Mouse (Mus musculus): ENCODE results near the gene Nelfcd.

The Nelfcd gene

GRCm38 (mm10) chr2:174437697-174437982 lies 22.0 kb downstream of the Nelfcd start:
- DNase-seq (ENCODE audit: low spot score) = no peak

GRCm38 (mm10) chr2:174438181-174438580 lies 22.6 kb downstream of the Nelfcd start:
- no peak for DNase-seq (ENCODE audit: low spot score)

DNA sequence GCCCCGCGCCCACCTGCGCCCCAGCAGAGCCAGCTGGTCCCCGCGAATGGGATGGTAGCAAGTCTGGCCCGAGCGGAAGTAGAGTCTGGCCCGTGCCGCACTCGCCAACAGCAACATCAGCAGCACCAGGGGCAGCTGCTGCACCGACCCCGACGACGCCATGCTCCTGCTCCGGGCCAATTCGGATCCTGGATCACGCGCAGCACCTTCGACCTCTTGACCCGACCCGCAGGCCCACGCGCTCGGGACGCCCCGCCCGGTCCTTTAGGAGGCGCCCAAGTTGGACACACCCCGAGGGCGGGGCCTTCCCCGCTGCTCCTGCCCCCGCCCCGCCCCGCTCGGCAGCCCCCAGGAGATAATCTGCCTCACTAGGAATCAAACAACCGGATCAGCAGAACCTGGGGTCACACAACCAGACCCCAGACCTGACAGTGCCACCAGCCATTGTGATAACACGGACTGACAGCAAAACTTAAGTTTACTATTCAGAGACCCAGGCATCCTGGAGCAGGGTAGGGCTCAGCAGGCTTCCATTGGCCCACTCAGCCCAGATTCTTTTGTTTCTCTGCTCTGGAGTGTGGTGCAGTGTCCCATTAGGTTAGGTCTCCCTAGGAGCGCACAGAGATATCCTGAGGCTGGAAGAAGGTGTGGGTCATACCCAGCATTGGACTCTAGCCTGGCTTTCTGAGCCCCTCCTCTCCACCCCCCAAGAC lies 23.3 kb downstream of the Nelfcd start, which contains the start of gene Ctsz:
Ctsz (minus strand) TSS at position 303 of the 713 bp plus-strand sequence.
- DNase-seq (ENCODE audit: low spot score) = no peak

DNA sequence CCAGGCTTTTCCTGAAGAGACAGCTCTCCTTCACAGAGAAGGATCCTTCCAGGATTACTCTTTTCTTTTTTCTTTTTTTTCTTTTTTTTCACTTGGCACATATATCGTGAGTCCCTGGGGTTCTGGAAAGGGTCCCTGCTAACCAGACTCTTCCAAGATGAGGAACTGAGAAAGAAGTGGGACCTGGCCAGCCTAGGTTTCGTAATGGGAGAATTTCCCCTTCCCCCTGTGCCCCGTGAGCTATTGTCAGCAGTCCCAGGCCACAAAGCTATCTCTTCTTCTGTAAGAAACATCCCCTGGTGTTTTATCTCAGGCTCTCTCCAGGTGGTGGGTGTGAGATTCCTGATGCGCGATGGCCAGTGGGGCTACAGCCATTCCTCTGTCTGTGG lies 23.8 kb downstream of the Nelfcd start:
- DNase-seq (ENCODE audit: low spot score) = peak; percentile 29

GRCm38 (mm10) chr2:174439961-174440360 lies 24.4 kb downstream of the Nelfcd start:
- no peak for DNase-seq (ENCODE audit: low spot score)

GRCm38 (mm10) chr2:174441898-174442297 lies 26.3 kb downstream of the Nelfcd start:
- DNase-seq (ENCODE audit: low spot score) = no peak

- no peak for DNase-seq (ENCODE audit: low spot score)
Measured at GRCm38 (mm10) chr2:174442460-174442859, 26.9 kb downstream of the Nelfcd start.

- no peak for DNase-seq (ENCODE audit: low spot score)
Measured at GRCm38 (mm10) chr2:174443046-174443445, 27.4 kb downstream of the Nelfcd start.

- no peak for DNase-seq (ENCODE audit: low spot score)
Measured at GRCm38 (mm10) chr2:174444359-174444758, 28.8 kb downstream of the Nelfcd start.

GRCm38 (mm10) chr2:174445018-174445417 lies 29.4 kb downstream of the Nelfcd start:
- DNase-seq (ENCODE audit: low spot score) = no peak

DNA sequence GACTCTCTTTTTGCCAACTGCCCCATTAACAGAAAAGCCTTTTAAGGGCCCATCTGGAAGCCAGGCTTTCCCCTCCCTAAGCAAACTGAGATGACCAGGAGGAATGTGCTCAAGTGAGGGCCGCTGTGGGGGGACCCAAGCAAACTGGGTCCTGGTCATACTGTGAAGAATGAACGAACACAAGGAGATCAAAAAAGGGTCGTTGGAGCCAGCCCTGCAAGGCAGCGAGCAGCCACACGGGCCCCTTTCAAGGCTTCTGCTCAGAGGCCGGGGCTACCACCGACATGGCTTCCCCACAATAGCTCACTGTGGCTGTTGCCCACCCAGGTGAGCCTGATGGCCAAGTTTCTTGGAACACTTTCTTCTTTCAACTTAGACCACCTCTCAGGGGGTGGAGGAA lies 30.9 kb downstream of the Nelfcd start:
- no peak for DNase-seq (ENCODE audit: low spot score)

GRCm38 (mm10) chr2:174446905-174447304 lies 31.3 kb downstream of the Nelfcd start:
- no peak for DNase-seq (ENCODE audit: low spot score)

GRCm38 (mm10) chr2:174448405-174448804 lies 32.8 kb downstream of the Nelfcd start:
- DNase-seq (ENCODE audit: low spot score) = no peak

- no peak for DNase-seq (ENCODE audit: low spot score)
Measured at GRCm38 (mm10) chr2:174450353-174450752, 34.7 kb downstream of the Nelfcd start, which contains the start of gene Tubb1. Tubb1 (plus strand) TSS chr2:174450695.

DNA sequence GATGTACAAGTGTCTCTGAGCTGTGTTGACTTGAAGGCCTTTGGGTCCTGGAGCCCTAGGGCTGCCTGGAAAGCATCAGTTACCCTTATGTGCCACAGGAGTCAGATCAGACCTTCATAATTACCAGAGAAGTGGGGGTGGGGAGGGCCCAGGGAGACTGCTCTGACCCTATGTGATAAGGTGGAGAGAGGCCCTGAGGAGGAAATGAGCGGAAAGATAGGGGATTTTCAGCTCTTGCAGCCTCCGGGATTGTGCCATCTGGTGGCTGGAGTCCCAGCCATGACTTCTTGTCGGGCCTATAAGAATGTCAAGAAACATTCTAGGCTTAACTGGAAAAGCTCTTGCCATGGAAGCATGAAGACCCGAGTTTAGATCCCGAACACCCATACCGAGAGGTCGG lies 38.1 kb downstream of the Nelfcd start:
- DNase-seq (ENCODE audit: low spot score) = no peak

DNA sequence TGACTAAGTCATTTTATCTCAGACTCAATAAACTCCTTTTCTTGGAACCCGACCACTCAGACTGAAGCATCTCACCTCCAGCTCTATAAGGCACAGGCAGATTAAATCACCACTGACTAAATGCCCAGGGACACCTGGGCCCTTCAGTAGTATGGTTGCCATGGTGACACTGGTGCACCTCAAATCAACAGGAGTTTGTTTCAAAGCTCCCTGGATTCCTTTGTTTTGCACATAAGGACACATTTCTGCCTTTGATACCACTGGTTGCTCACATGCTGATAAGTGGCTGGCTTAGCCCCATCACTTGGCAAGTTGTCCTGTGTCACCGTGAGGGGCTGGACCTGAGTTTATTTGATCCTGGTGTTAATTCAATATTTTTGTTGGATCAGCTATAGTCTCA lies 43.8 kb downstream of the Nelfcd start:
- no peak for DNase-seq (ENCODE audit: low spot score)

DNA sequence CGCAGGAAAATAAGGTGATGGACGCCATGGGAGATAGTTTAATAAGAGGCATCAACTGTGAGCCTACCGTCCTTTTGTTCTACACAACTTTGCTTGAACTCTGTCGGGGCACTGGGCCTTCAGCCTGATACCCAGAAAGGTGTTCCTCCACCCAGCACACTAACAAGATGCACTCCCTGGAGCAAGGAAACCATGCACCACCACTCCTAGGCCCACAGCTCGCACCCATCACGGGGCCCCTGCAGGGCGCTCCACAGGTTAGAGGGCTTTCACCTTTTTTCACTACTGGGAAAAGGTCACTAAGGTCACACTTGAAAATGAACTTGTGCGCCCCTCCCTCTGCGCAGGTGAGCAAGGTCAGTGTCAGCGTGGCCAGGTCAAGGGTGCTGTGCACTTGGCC lies 47.8 kb downstream of the Nelfcd start:
- no peak for DNase-seq (ENCODE audit: low spot score)

GRCm38 (mm10) chr2:174463789-174464523 lies 48.4 kb downstream of the Nelfcd start, which contains the start of gene Atp5e:
Atp5e (minus strand) TSS chr2:174464105.
- peak; percentile 89 for DNase-seq (ENCODE audit: low spot score)

- no peak for DNase-seq (ENCODE audit: low spot score)
Measured at GRCm38 (mm10) chr2:174470333-174470732, 54.7 kb downstream of the Nelfcd start.

DNA sequence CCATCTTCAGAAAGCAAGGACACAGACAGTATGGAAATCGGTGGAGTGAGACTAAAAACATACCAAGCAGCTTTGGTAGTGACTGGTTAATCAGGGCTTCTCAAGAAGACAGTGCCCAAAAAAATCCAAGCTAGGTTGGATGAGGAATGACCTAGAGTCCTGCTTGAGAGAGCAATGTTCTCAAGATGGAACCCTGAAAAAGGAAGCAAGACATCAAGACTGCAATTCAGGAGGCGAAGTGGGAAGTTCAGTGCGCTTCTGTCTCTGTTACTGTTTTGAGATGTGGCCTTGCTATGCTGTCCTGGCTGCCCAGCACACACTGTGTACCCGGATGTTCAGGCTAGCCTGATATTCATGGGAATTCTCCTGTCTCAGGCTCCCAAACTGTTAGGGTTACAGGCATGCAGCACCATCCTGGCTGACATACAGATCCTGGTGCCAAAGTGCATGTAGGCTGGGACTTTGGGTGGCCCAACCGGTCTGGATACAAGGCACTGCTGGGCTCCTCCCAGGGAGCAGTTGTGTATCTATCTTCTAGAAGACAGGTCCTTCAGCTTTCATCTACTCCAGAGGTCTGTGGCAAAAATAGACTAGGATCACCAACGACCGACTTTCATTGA lies 55.3 kb downstream of the Nelfcd start:
- no peak for DNase-seq (ENCODE audit: low spot score)

- no peak for DNase-seq (ENCODE audit: low spot score)
Measured at GRCm38 (mm10) chr2:174472407-174472806, 56.8 kb downstream of the Nelfcd start.

DNA sequence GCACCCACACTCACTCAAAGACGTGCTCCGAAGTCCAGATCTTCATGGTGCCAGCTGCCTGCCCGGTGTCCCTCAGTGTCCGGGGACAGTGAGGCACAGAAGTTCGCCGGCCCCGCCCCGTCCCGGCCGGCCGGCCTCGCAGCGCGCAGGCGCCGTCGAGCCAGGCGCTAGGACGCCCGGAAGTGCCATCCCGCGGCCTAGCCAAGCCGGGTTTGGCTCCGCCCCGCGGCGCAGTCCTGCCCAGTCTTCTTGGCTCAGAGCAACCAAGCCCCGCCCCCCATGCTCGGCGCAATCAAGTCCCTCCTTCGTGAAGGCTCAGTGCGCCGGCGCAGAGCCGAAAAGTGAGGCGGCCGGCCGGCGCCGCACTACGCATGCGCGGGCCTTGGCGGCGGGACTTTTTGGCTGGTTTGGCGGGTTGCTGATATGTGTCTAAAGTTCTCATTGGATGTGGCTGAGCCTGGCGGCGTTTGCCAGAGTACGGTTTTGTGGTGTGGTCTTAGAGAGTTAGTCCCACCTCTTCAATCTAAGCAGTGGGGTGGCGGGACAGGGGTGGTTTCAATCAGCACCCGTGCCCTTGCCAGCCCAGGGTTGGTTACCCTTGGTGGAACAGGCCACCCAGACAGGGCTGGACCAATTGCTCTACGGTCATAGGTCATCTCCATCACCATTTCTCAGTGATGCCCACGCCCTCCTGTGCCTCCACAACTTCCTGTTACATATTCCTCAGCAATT lies 57.4 kb downstream of the Nelfcd start, which contains the start of gene Prelid3b:
Prelid3b (minus strand) TSS at position 264 of the 732 bp plus-strand sequence.
- DNase-seq (ENCODE audit: low spot score) = peak; percentile 96
